ENCODE assay signal across 8 mouse cellular contexts in genomic region chr4:155018601-155019335, GRCm38 (mm10). TPM values are rescaled to one million over a fixed set of nuclear protein-coding genes. Genes with fewer than 3 reads are reported as not detected.
DNase-seq lines count a peak whose midpoint lies in the region; ATAC-seq and TF ChIP-seq lines count a peak whose summit lies in the region.

No protein-coding gene starts in this region.

- ATAC-seq in heart, postnatal 0 days (ENCODE audit: insufficient read depth, low read depth) = peak; percentile 16; the same call in 1 of the 2 replicates
- peak; percentile 27; the same call in 1 of the 2 replicates for ATAC-seq in limb, embryonic 11.5 days (ENCODE audit: insufficient number of reproducible peaks, low FRiP score, low TSS enrichment, low read depth)
- 0 out of 2 replicates have a peak, but pooled peaks have one; percentile 6 for ATAC-seq in neural tube, embryonic 12.5 days (ENCODE audit: low FRiP score, low read depth)
- no peak for ATAC-seq in frontal cortex, adult (ENCODE audit: low TSS enrichment)

- no peak for TF ChIP-seq CTCF in heart, postnatal 0 days (IDR thresholded peaks at IDR 0.05; ENCODE audit: low read depth)

- no peak overlapping the region for H3K4me3 ChIP-seq in heart, postnatal 0 days (ENCODE audit: low read depth, low read length)
- no peak overlapping the region for H3K4me3 ChIP-seq in limb, embryonic 11.5 days (ENCODE audit: low read depth, low read length)
- H3K4me3 ChIP-seq in neural tube, embryonic 12.5 days = no peak overlapping the region

- H3K27ac ChIP-seq in heart, postnatal 0 days (ENCODE audit: low read depth) = no peak overlapping the region
- no peak overlapping the region for H3K27ac ChIP-seq in limb, embryonic 11.5 days (replicated peaks; ENCODE audit: low read depth, low read length)
- H3K27ac ChIP-seq in neural tube, embryonic 12.5 days = no peak overlapping the region

- TF ChIP-seq EP300 in heart, postnatal 0 days (IDR thresholded peaks at IDR 0.05; ENCODE audit: low read depth) = no peak

- no peaks in the 10 kb centered on the region for H3K36me3 ChIP-seq in heart, postnatal 0 days (replicated peaks; ENCODE audit: control insufficient read depth, insufficient read depth, low read length)
- H3K36me3 ChIP-seq in limb, embryonic 11.5 days (ENCODE audit: control insufficient read depth, insufficient read depth, low read length) = no peaks in the 10 kb centered on the region
- no peaks in the 10 kb centered on the region for H3K36me3 ChIP-seq in neural tube, embryonic 12.5 days

- no peak overlapping the region for H3K9ac ChIP-seq in heart, postnatal 0 days (replicated peaks; ENCODE audit: low read depth, low read length)
- no peak overlapping the region for H3K9ac ChIP-seq in limb, embryonic 11.5 days (ENCODE audit: low read length)
- no peak overlapping the region for H3K9ac ChIP-seq in neural tube, embryonic 12.5 days

- no peaks in the 10 kb centered on the region for H3K9me3 ChIP-seq in heart, postnatal 0 days (replicated peaks; ENCODE audit: control insufficient read depth, low read length)
- no peaks in the 10 kb centered on the region for H3K9me3 ChIP-seq in limb, embryonic 11.5 days (ENCODE audit: control insufficient read depth, low read length)
- H3K9me3 ChIP-seq in neural tube, embryonic 12.5 days = no peaks in the 10 kb centered on the region

- peaks cover 19% of the 10 kb centered on the region for H3K27me3 ChIP-seq in heart, postnatal 0 days (ENCODE audit: control insufficient read depth, insufficient read depth, low read length)
- no peaks in the 10 kb centered on the region for H3K27me3 ChIP-seq in limb, embryonic 11.5 days (ENCODE audit: control insufficient read depth, insufficient read depth, low read length)
- H3K27me3 ChIP-seq in neural tube, embryonic 12.5 days (replicated peaks) = peaks cover 6% of the 10 kb centered on the region; the same call in 1 of the 2 replicates

- no peak overlapping the region for H3K4me2 ChIP-seq in heart, postnatal 0 days (ENCODE audit: low read depth, low read length)
- H3K4me2 ChIP-seq in limb, embryonic 11.5 days (ENCODE audit: low read depth, severe bottlenecking) = no peak overlapping the region; the same call in 1 of the 2 replicates
- H3K4me2 ChIP-seq in neural tube, embryonic 12.5 days (replicated peaks) = peak overlapping the region; percentile 50

- WGBS in heart, postnatal 0 days = 5% methylated on average over 15 of the region's 15 CpGs
- 5% methylated on average over 15 of the region's 15 CpGs for WGBS in limb, embryonic 11.5 days
- WGBS in neural tube, embryonic 12.5 days = 5% methylated on average over 15 of the region's 15 CpGs

- peak; percentile 73 for DNase-seq in testis, postnatal 10 days (ENCODE audit: low spot score)
- no peak for DNase-seq in testis, postnatal 14 days (ENCODE audit: low spot score)
- peak; percentile 89 for DNase-seq in cerebellum, adult 9-11 months
- DNase-seq in heart, postnatal 0 days (ENCODE audit: low spot score) = peak; percentile 21
- peak; percentile 79 for DNase-seq in limb, embryonic 11.5 days (ENCODE audit: low spot score)
- DNase-seq in natural killer cell, adult 2 months (ENCODE audit: low spot score in 2 of 2) = no peak

- H3K4me1 ChIP-seq in heart, postnatal 0 days (ENCODE audit: control insufficient read depth, insufficient read depth) = no peaks in the 10 kb centered on the region
- peaks cover 6% of the 10 kb centered on the region for H3K4me1 ChIP-seq in limb, embryonic 11.5 days (ENCODE audit: control insufficient read depth, insufficient read depth, low read length)
- H3K4me1 ChIP-seq in neural tube, embryonic 12.5 days = peaks cover 32% of the 10 kb centered on the region

RNA-seq across cellular contexts. Expression of gene Plch2, which starts 37.8 kb away (rescaled TPM):
- 0.15 TPM in 1 of 2 replicates, not detected in the other for total RNA-seq in heart, postnatal 0 days (2014; rRNA removed; ENCODE audit: low replicate concordance)
- 0.05 and 0.30 TPM in 2 replicates for polyA plus RNA-seq in heart, postnatal 0 days (2015; fragmentation: Nextera tagmentation; extraction: Ambion mirVana)
- 1.0 and 1.2 TPM in 2 replicates for polyA plus RNA-seq in limb, embryonic 11.5 days (2014; fragmentation: Nextera tagmentation; extraction: Ambion mirVana)
- polyA plus RNA-seq in neural tube, embryonic 12.5 days (2016; fragmentation: Nextera tagmentation; extraction: Ambion mirVana) = 4.1 TPM in 2 replicates

RNA-seq across cellular contexts. Expression of gene Pex10, which starts 48.0 kb away (rescaled TPM):
- total RNA-seq in heart, postnatal 0 days (2014; rRNA removed; ENCODE audit: low replicate concordance) = 16.5 and 16.6 TPM in 2 replicates
- 17.3 and 18.4 TPM in 2 replicates for polyA plus RNA-seq in heart, postnatal 0 days (2015; fragmentation: Nextera tagmentation; extraction: Ambion mirVana)
- 6.5 and 8.5 TPM in 2 replicates for polyA plus RNA-seq in limb, embryonic 11.5 days (2014; fragmentation: Nextera tagmentation; extraction: Ambion mirVana)
- polyA plus RNA-seq in neural tube, embryonic 12.5 days (2016; fragmentation: Nextera tagmentation; extraction: Ambion mirVana) = 16.6 and 17.3 TPM in 2 replicates

RNA-seq across cellular contexts. Expression of gene Pank4, which starts 54.8 kb away (rescaled TPM):
- total RNA-seq in heart, postnatal 0 days (2014; rRNA removed; ENCODE audit: low replicate concordance) = 45.6 and 62.0 TPM in 2 replicates
- polyA plus RNA-seq in heart, postnatal 0 days (2015; fragmentation: Nextera tagmentation; extraction: Ambion mirVana) = 27.4 and 30.6 TPM in 2 replicates
- 50.0 and 51.4 TPM in 2 replicates for polyA plus RNA-seq in limb, embryonic 11.5 days (2014; fragmentation: Nextera tagmentation; extraction: Ambion mirVana)
- 41.2 and 46.3 TPM in 2 replicates for polyA plus RNA-seq in neural tube, embryonic 12.5 days (2016; fragmentation: Nextera tagmentation; extraction: Ambion mirVana)

RNA-seq across cellular contexts. Expression of gene Hes5, which starts 58.0 kb away (rescaled TPM):
- total RNA-seq in heart, postnatal 0 days (2014; rRNA removed; ENCODE audit: low replicate concordance) = not detected in 2 replicates
- not detected in 2 replicates for polyA plus RNA-seq in heart, postnatal 0 days (2015; fragmentation: Nextera tagmentation; extraction: Ambion mirVana)
- polyA plus RNA-seq in limb, embryonic 11.5 days (2014; fragmentation: Nextera tagmentation; extraction: Ambion mirVana) = 0.49 and 0.60 TPM in 2 replicates
- 396 and 412 TPM in 2 replicates for polyA plus RNA-seq in neural tube, embryonic 12.5 days (2016; fragmentation: Nextera tagmentation; extraction: Ambion mirVana)

Comparison
In these comparisons a context has a peak if more than half of its experiments do, and no peak if none do; other contexts are left out.
1. DNase-seq: peak in testis, postnatal 10 days (single experiment), cerebellum, adult 9-11 months (single experiment), heart, postnatal 0 days (single experiment) and limb, embryonic 11.5 days (single experiment); none in testis, postnatal 14 days (single experiment) and natural killer cell, adult 2 months (0 of 2).